Mouse (Mus musculus) lung, postnatal 0 days (tissue): ENCODE measurements around the gene Sos2. TPM values are rescaled to one million over a fixed set of nuclear protein-coding genes. Genes with fewer than 3 reads are reported as not detected.
A peak's percentile ranks its signal among the peaks of the same experiment; 100 is the strongest.

Experiments used
- ATAC-seq: fragments of 200-750 bp; cut with Nextera tagmentation; 2 replicates; pipeline ENCODE4 v1.8.0; 2017; ENCODE audit warnings: moderate library complexity
- DNase-seq: peaks from one replicate; pipeline ENCODE4 v3.0.0-alpha.2; 2016; ENCODE audit warnings: low spot score
- H3K27ac ChIP-seq: fragments of 300-500 bp; sonication (generic); 2 replicates; pipeline ENCODE4 v1.5.1; 2014; ENCODE audit warnings: antibody characterized with exemption, mild to moderate bottlenecking, low read length, mixed read lengths
- H3K27me3 ChIP-seq: fragments of 300-500 bp; sonication (generic); replicated peaks from 2 replicates; pipeline ENCODE4 v1.6.1; 2014; ENCODE audit warnings: low read length, mixed read lengths; ENCODE audit not compliant: insufficient read depth
- H3K36me3 ChIP-seq: fragments of 300-500 bp; sonication (generic); 2 replicates; pipeline ENCODE4 v1.6.1; 2014; ENCODE audit warnings: low read length, mixed read lengths; ENCODE audit not compliant: insufficient read depth
- H3K4me1 ChIP-seq: fragments of 300-500 bp; sonication (generic); 2 replicates; pipeline ENCODE4 v1.6.1; 2014; ENCODE audit warnings: antibody characterized with exemption, low read depth, low read length, mixed read lengths; ENCODE audit not compliant: insufficient read depth
- H3K4me2 ChIP-seq: fragments of 300-500 bp; sonication (generic); replicated peaks from 2 replicates; pipeline ENCODE4 v1.6.1; 2014; ENCODE audit warnings: low read depth, mild to moderate bottlenecking, low read length, moderate library complexity, mixed read lengths
- H3K4me3 ChIP-seq: fragments of 300-500 bp; sonication (generic); 2 replicates; pipeline ENCODE4 v1.5.1; 2014; ENCODE audit warnings: low read depth, low read length
- H3K9ac ChIP-seq: fragments of 300-500 bp; sonication (generic); replicated peaks from 2 replicates; pipeline ENCODE4 v1.6.1; 2014; ENCODE audit warnings: low read depth, mild to moderate bottlenecking
- H3K9me3 ChIP-seq: fragments of 300-500 bp; sonication (generic); 2 replicates; pipeline ENCODE4 v1.6.1; 2016; ENCODE audit warnings: low read length, mixed read lengths
- CTCF ChIP-seq: IDR thresholded peaks from 2 replicates; pipeline ENCODE4 v1.5.1; 2016; ENCODE audit warnings: antibody characterized with exemption, mild to moderate bottlenecking
- EP300 ChIP-seq: IDR thresholded peaks from 2 replicates; pipeline ENCODE4 v1.6.1; 2016; ENCODE audit warnings: antibody characterized with exemption, mild to moderate bottlenecking, control low read depth
- WGBS: fragments of 180-500 bp; shearing (Covaris S2); extraction: QIAGEN DNeasy Blood & Tissue Kit; methylation state at CpG from one replicate; pipeline ENCODE4 v1.1.7; 2014; 5-methylcytosine and 5-hydroxymethylcytosine counted together
- polyA plus RNA-seq: library from polyadenylated mRNA; unstranded; fragments of >200 nt; fragmentation: Nextera tagmentation; extraction: Ambion mirVana; gene quantifications from 2 replicates; pipeline ENCODE4 v1.2.1, GENCODE M21; 2015

Gene Sos2
- polyA plus RNA-seq = 10.6 and 11.9 TPM in 2 replicates

GRCm38 (mm10) chr12:69681566-69682061, at the start of gene Sos2:
Gene Sos2 (minus strand): TSS chr12:69681852.
- H3K27me3 ChIP-seq = no peaks in the 10 kb centered on the region
- peak; percentile 82 for ATAC-seq
- peak; percentile 78 for DNase-seq
- H3K36me3 ChIP-seq = no peaks in the 10 kb centered on the region
- WGBS = 3% methylated on average over 37 of the region's 85 CpGs
- peak within 1 kb of the TSS; percentile 76 for H3K4me2 ChIP-seq
- peak within 1 kb of the TSS; percentile 98 for H3K4me3 ChIP-seq
- H3K27ac ChIP-seq = peak within 1 kb of the TSS; percentile 99
- peaks cover 5% of the 10 kb centered on the region; the same call in 1 of the 2 replicates for H3K4me1 ChIP-seq
- TF ChIP-seq EP300 (no peak), CTCF (no peak)
- H3K9me3 ChIP-seq = no peaks in the 10 kb centered on the region
- H3K9ac ChIP-seq = peak within 1 kb of the TSS; percentile 98

- no peak for TF ChIP-seq EP300
- no peak for TF ChIP-seq CTCF
- DNase-seq (no peak), ATAC-seq (no peak)
- H3K36me3 ChIP-seq = no peaks in the 10 kb centered on the region
- no peak overlapping the region for H3K4me3 ChIP-seq
- H3K9me3 ChIP-seq = no peaks in the 10 kb centered on the region
- no peaks in the 10 kb centered on the region for H3K4me1 ChIP-seq
- H3K27ac ChIP-seq = no peak overlapping the region
- WGBS = 73% methylated on average over 1 of the region's 1 CpGs
- H3K9ac ChIP-seq = no peak overlapping the region
- H3K27me3 ChIP-seq = no peaks in the 10 kb centered on the region
- no peak overlapping the region for H3K4me2 ChIP-seq
Observed at GRCm38 (mm10) chr12:69730306-69730705, 48.7 kb upstream of the Sos2 start.

GRCm38 (mm10) chr12:69729246-69729645, 47.6 kb upstream of the Sos2 start:
- Histone ChIP-seq H3K4me3 (no peak overlapping the region), H3K9ac (no peak overlapping the region), H3K4me1 (0 out of 2 replicates have a peak, but pooled peaks cover under 1% of the 10 kb centered on the region), H3K36me3 (no peaks in the 10 kb centered on the region), H3K9me3 (no peaks in the 10 kb centered on the region), H3K4me2 (no peak overlapping the region), H3K27ac (no peak overlapping the region), H3K27me3 (no peaks in the 10 kb centered on the region)
- TF ChIP-seq EP300 = no peak
- TF ChIP-seq CTCF = no peak
- DNase-seq (no peak), ATAC-seq (no peak)
- WGBS = 95% methylated on average over 1 of the region's 1 CpGs

GRCm38 (mm10) chr12:69724711-69725460, 43.2 kb upstream of the Sos2 start, which contains the start of the genes L2hgdh and Atp5s:
Gene L2hgdh (minus strand): TSS chr12:69724873.
Gene Atp5s (plus strand): TSS chr12:69724950.
- Histone ChIP-seq H3K4me3 (peak within 1 kb of the TSS; percentile 69), H3K9me3 (no peaks in the 10 kb centered on the region), H3K4me2 (peak within 1 kb of the TSS; percentile 94), H3K9ac (peak within 1 kb of the TSS; percentile 41), H3K36me3 (no peaks in the 10 kb centered on the region), H3K4me1 (0 out of 2 replicates have a peak, but pooled peaks cover 3% of the 10 kb centered on the region), H3K27ac (peak within 1 kb of the TSS; percentile 88), H3K27me3 (no peaks in the 10 kb centered on the region)
- DNase-seq (peak; percentile 97), ATAC-seq (peak; percentile 97)
- WGBS = under 1% methylated on average over 60 of the region's 60 CpGs
- no peak for TF ChIP-seq EP300
- TF ChIP-seq CTCF = peak; percentile 22; the same call in 1 of the 2 replicates

GRCm38 (mm10) chr12:69724018-69724710, 42.5 kb upstream of the Sos2 start:
- 0 out of 2 replicates have a peak, but pooled peaks cover 3% of the 10 kb centered on the region for H3K4me1 ChIP-seq
- peak overlapping the region; percentile 88 for H3K27ac ChIP-seq
- H3K27me3 ChIP-seq = no peaks in the 10 kb centered on the region
- H3K36me3 ChIP-seq = no peaks in the 10 kb centered on the region
- peak overlapping the region; percentile 41; the same call in 1 of the 2 replicates for H3K9ac ChIP-seq
- ATAC-seq = no peak
- TF ChIP-seq CTCF (no peak), EP300 (no peak)
- peak overlapping the region; percentile 69 for H3K4me3 ChIP-seq
- 1% methylated on average over 24 of the region's 24 CpGs for WGBS
- DNase-seq = peak; percentile 17
- no peaks in the 10 kb centered on the region for H3K9me3 ChIP-seq
- H3K4me2 ChIP-seq = peak overlapping the region; percentile 94

GRCm38 (mm10) chr12:69723376-69723775, 41.7 kb upstream of the Sos2 start:
- Histone ChIP-seq H3K4me2 (no peak overlapping the region), H3K27me3 (no peaks in the 10 kb centered on the region), H3K27ac (no peak overlapping the region), H3K4me3 (no peak overlapping the region), H3K36me3 (no peaks in the 10 kb centered on the region), H3K4me1 (0 out of 2 replicates have a peak, but pooled peaks cover 3% of the 10 kb centered on the region), H3K9ac (no peak overlapping the region), H3K9me3 (no peaks in the 10 kb centered on the region)
- no peak for ATAC-seq
- 47% methylated on average over 2 of the region's 2 CpGs for WGBS
- TF ChIP-seq EP300 (no peak), CTCF (no peak)
- DNase-seq = no peak
